Mouse (Mus musculus) layer of hippocampus, postnatal 14 days (tissue): Measurements from ENCODE around the gene Ltb. TPM values are rescaled to one million over a fixed set of nuclear protein-coding genes. Genes with fewer than 3 reads are reported as not detected.

Experiments
- DNase-seq, 2 experiments: peaks; one replicate each; pipeline ENCODE4 v3.0.0; 2021 to 2022; ENCODE audit warnings: low spot score in 2 of 2, mixed read lengths in 1 of 2
- total RNA-seq, 2 experiments: library from RNA; stranded (reverse); gene quantifications; 2 replicates each; pipeline ENCODE4 v1.2.3; 2021

Gene Ltb
- total RNA-seq, 2 experiments from 2014 or later, result 0.55 to 1.0 TPM

- no peak for DNase-seq
These were observed 2.5 kb upstream of the Ltb start for GRCm38 (mm10) chr17:35191723-35192122.

- no peak for DNase-seq
These were observed 1.3 kb upstream of the Ltb start for GRCm38 (mm10) chr17:35192924-35193323.

- no peak for DNase-seq
These were observed 798 bp downstream of the Ltb start for GRCm38 (mm10) chr17:35194844-35195630.

GRCm38 (mm10) chr17:35195631-35196320, 1.5 kb downstream of the Ltb start:
- peak; percentile 62 to 74 for DNase-seq

- DNase-seq, result no peak
These were observed 2.0 kb downstream of the Ltb start for GRCm38 (mm10) chr17:35196321-35196641.

- no peak for DNase-seq
These were observed 2.9 kb downstream of the Ltb start for GRCm38 (mm10) chr17:35197126-35197525.

- DNase-seq, result no peak
These were observed 3.8 kb downstream of the Ltb start for GRCm38 (mm10) chr17:35198029-35198428.

- no peak for DNase-seq
These were observed 4.7 kb downstream of the Ltb start for GRCm38 (mm10) chr17:35198946-35199345.

GRCm38 (mm10) chr17:35200398-35200797, 6.2 kb downstream of the Ltb start:
- no peak for DNase-seq

- DNase-seq, result no peak
These were observed 6.9 kb downstream of the Ltb start for GRCm38 (mm10) chr17:35201128-35201527.

GRCm38 (mm10) chr17:35201787-35202186, 7.5 kb downstream of the Ltb start, which contains the start of gene Tnf:
Gene Tnf, minus strand, starts transcription at chr17:35202007.
- no peak for DNase-seq

GRCm38 (mm10) chr17:35202442-35202841, 8.2 kb downstream of the Ltb start:
- DNase-seq, result no peak

- no peak for DNase-seq
These were observed 10.5 kb downstream of the Ltb start, which contains the start of gene Lta for GRCm38 (mm10) chr17:35204494-35205379. Gene Lta, minus strand, starts transcription at chr17:35205351.

GRCm38 (mm10) chr17:35205380-35205769, 11.1 kb downstream of the Ltb start:
- DNase-seq, result no peak

GRCm38 (mm10) chr17:35209785-35210535, 15.7 kb downstream of the Ltb start:
- no peak for DNase-seq

- no peak for DNase-seq
These were observed 16.4 kb downstream of the Ltb start for GRCm38 (mm10) chr17:35210593-35210992.

- DNase-seq, result no peak
These were observed 18.8 kb downstream of the Ltb start for GRCm38 (mm10) chr17:35213071-35213470.

- DNase-seq, result no peak
These were observed 24.4 kb downstream of the Ltb start for GRCm38 (mm10) chr17:35218516-35219193.

- no peak for DNase-seq
These were observed 25.4 kb downstream of the Ltb start for GRCm38 (mm10) chr17:35219601-35220041.
